Mouse (Mus musculus) limb, embryonic 15.5 days (tissue): ENCODE data around the gene AC124502.3. TPM values are rescaled to one million over a fixed set of nuclear protein-coding genes. Genes with fewer than 3 reads are reported as not detected.
"Not testable (repeated sequence)": the region's sequence is repeated elsewhere in the genome, so short reads cannot be mapped to it uniquely, and the experiment has no call there.

Experiments used
- ATAC-seq: fragments of 200-750 bp; cut with Nextera tagmentation; 2 replicates; pipeline ENCODE4 v1.8.0; 2017; ENCODE audit warnings: low read depth, moderate TSS enrichment; ENCODE audit not compliant: insufficient number of reproducible peaks, low FRiP score, low TSS enrichment
- H3K27ac ChIP-seq: fragments of 300-500 bp; sonication (generic); 2 replicates; pipeline ENCODE4 v1.5.1; 2015; ENCODE audit warnings: moderate library complexity, mild to moderate bottlenecking, inconsistent platforms
- H3K27me3 ChIP-seq: fragments of 300-500 bp; sonication (generic); 2 replicates; pipeline ENCODE4 v1.6.1; 2015; ENCODE audit warnings: inconsistent platforms
- H3K36me3 ChIP-seq: fragments of 300-500 bp; sonication (generic); 2 replicates; pipeline ENCODE4 v1.6.1; 2015; ENCODE audit warnings: inconsistent platforms
- H3K4me1 ChIP-seq: fragments of 300-500 bp; sonication (generic); 2 replicates; pipeline ENCODE4 v1.6.1; 2015; ENCODE audit warnings: inconsistent platforms
- H3K4me2 ChIP-seq: fragments of 300-500 bp; sonication (generic); 2 replicates; pipeline ENCODE4 v1.6.1; 2015; ENCODE audit warnings: mild to moderate bottlenecking, inconsistent platforms
- H3K4me3 ChIP-seq: fragments of 300-500 bp; sonication (generic); 2 replicates; pipeline ENCODE4 v1.5.1; 2015; ENCODE audit warnings: mild to moderate bottlenecking, inconsistent platforms
- H3K9ac ChIP-seq: fragments of 300-500 bp; sonication (generic); 2 replicates; pipeline ENCODE4 v1.6.1; 2015; ENCODE audit warnings: inconsistent platforms
- H3K9me3 ChIP-seq: fragments of 300-500 bp; sonication (generic); 2 replicates; pipeline ENCODE4 v1.6.1; 2016; ENCODE audit warnings: inconsistent platforms
- WGBS: fragments of 180-500 bp; shearing (Covaris S2); methylation state at CpG from one replicate; pipeline ENCODE4 v1.1.7; 2015; 5-methylcytosine and 5-hydroxymethylcytosine counted together
- polyA plus RNA-seq: library from polyadenylated mRNA; unstranded; fragments of >200 nt; fragmentation: Nextera tagmentation; extraction: Ambion mirVana; gene quantifications from 2 replicates; pipeline ENCODE4 v1.2.1, GENCODE M21; 2015

Gene AC124502.3
- polyA plus RNA-seq, 1 experiment from 2014 or later, result 2.5 TPM

DNA sequence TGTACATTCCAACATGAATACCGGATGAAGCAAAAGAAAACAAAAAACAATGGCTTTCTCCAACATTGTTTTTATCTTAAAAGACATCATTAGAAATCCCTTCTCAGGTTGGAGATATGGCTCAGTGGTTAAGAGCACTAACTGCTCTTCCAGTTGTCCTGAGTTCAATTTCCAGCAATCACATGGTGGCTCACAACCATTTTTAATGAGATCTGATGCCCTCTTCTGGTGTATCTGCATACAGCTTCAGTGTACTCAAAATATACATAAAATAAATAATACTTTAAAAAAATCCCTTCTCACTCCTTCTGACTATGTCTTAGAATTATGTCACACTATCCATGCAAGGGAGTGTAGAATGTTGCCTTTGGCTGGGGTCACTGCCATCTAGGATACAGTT lies 40.6 kb downstream of the AC124502.3 start:
- Histone ChIP-seq H3K36me3 (no peaks in the 10 kb centered on the region), H3K27ac (no peak overlapping the region), H3K9me3 (no peaks in the 10 kb centered on the region), H3K27me3 (peaks cover 46% of the 10 kb centered on the region), H3K4me2 (no peak overlapping the region), H3K4me1 (no peaks in the 10 kb centered on the region), H3K4me3 (no peak overlapping the region), H3K9ac (no peak overlapping the region)
- WGBS, result 97% methylated on average over 1 of the region's 1 CpGs
- no peak for ATAC-seq

DNA sequence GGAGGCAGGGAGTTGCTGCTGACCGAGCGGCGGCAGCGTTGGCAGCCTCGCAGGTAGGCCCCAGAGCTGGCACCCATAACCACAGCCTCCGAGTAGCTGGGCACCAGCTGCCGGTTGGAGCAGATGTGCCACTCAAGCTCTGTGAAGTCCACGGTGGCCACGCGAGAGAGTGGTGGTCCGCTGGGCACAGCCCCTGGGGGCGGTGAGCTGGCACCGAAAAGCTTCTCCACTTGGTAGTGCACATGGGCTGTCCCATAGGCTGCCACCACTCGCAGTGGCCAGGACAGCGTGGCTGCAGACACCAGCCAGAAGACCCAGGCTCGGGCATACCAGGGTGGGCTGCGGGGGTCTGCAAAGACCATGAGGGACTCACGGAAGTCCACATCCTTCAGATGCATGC lies 43.3 kb downstream of the AC124502.3 start:
- Histone ChIP-seq H3K9ac (no peak overlapping the region), H3K4me3 (no peak overlapping the region), H3K36me3 (no peaks in the 10 kb centered on the region), H3K4me1 (peaks cover 13% of the 10 kb centered on the region), H3K27ac (no peak overlapping the region), H3K27me3 (peaks cover 70% of the 10 kb centered on the region), H3K9me3 (no peaks in the 10 kb centered on the region), H3K4me2 (no peak overlapping the region)
- ATAC-seq, result no peak
- WGBS, result 58% methylated on average over 18 of the region's 18 CpGs

DNA sequence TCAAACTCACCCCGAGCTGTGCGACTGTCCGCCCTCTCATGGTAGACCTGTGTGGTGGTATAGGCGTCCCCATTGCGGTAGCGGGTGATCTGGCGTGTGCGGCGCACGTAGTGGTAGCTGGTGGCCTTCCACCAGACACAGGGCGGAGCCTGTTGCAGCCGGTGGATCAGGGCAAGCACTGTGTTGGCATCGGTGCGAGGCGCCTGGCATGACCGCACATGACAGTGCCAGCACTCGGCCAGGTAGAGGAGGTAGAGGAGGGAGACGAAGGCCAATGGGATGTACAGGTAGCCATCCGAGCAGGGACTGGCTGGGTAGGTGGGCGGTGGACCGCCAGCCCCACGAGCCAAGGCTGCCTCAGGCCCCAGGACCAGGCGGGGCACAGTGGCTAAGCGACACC lies 43.9 kb downstream of the AC124502.3 start:
- H3K4me1 ChIP-seq, result peaks cover 17% of the 10 kb centered on the region
- no peak overlapping the region for H3K4me3 ChIP-seq
- ATAC-seq, result no peak
- H3K4me2 ChIP-seq, result no peak overlapping the region
- H3K27me3 ChIP-seq, result peaks cover 70% of the 10 kb centered on the region
- H3K27ac ChIP-seq, result no peak overlapping the region
- H3K9ac ChIP-seq, result no peak overlapping the region
- WGBS, result 67% methylated on average over 24 of the region's 24 CpGs
- no peaks in the 10 kb centered on the region for H3K9me3 ChIP-seq
- H3K36me3 ChIP-seq, result no peaks in the 10 kb centered on the region

DNA sequence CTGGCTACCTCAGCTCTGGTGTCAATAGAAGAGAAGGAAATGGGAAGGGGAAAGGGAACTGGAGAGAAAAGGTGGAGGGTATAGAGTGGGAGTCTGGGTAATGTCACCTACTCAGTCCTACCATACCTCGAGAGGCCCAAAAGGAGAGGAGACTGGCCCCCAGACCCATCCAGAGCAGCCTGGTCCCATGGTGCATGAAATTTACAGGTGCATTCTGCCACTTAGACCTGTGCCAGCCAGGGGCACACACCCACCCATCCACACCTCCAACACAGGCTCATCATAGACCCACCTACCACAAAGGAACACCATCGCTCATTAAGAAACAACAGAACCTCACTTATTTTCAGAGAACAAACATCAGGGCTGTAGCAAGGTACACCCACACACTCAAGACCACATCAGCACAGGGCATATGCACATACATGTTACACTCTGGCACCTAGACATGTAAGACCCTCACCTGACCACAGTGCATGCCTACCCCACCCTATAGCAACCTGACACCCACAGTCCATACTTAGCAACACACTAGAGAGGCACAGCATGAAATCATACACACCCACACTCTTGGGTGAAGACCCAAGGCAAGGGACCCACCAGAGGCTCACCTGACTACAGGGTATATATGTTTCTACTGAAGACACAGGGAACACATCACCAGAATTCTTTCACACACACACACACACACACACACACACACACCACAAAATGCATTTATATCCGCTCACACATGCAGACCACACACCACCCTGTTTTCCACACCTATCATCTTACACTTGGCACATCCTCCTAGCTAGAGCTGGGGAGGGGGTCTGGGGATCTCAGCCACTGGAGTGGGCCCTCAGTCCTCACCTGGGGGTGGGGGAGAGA lies 45.5 kb downstream of the AC124502.3 start:
- no peak for ATAC-seq
- Histone ChIP-seq H3K4me1 (peaks cover 23% of the 10 kb centered on the region), H3K9me3 (no peaks in the 10 kb centered on the region), H3K36me3 (no peaks in the 10 kb centered on the region), H3K27ac (no peak overlapping the region), H3K4me3 (peak overlapping the region; percentile 45; the same call in 1 of the 2 replicates), H3K4me2 (0 out of 2 replicates have a peak overlapping the region, but pooled peaks have one; percentile 77), H3K9ac (no peak overlapping the region), H3K27me3 (peaks cover 70% of the 10 kb centered on the region)
- WGBS, result 59% methylated on average over 3 of the region's 3 CpGs

DNA sequence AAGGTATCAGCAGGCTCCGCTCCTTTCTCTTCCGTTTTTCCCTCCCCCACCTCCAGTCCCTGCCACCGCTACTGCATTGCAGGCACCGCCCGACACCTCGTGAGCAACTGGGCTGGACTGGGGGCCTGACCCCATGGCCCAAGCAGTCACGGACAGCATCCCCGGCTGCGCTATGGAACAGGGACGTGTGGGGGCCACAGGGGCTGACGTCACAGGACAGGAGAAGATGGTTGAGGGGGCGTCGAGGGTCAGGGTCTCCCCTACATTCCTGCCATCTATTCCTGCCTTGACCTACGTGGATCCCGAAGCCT lies 46.1 kb downstream of the AC124502.3 start:
- no peak for ATAC-seq
- Histone ChIP-seq H3K9ac (no peak overlapping the region), H3K27ac (no peak overlapping the region), H3K4me2 (peak overlapping the region; percentile 77), H3K4me3 (peak overlapping the region; percentile 45), H3K9me3 (no peaks in the 10 kb centered on the region), H3K27me3 (peaks cover 69% of the 10 kb centered on the region), H3K4me1 (peaks cover 29% of the 10 kb centered on the region), H3K36me3 (no peaks in the 10 kb centered on the region; the same call in 1 of the 2 replicates)
- 6% methylated on average over 15 of the region's 15 CpGs for WGBS

DNA sequence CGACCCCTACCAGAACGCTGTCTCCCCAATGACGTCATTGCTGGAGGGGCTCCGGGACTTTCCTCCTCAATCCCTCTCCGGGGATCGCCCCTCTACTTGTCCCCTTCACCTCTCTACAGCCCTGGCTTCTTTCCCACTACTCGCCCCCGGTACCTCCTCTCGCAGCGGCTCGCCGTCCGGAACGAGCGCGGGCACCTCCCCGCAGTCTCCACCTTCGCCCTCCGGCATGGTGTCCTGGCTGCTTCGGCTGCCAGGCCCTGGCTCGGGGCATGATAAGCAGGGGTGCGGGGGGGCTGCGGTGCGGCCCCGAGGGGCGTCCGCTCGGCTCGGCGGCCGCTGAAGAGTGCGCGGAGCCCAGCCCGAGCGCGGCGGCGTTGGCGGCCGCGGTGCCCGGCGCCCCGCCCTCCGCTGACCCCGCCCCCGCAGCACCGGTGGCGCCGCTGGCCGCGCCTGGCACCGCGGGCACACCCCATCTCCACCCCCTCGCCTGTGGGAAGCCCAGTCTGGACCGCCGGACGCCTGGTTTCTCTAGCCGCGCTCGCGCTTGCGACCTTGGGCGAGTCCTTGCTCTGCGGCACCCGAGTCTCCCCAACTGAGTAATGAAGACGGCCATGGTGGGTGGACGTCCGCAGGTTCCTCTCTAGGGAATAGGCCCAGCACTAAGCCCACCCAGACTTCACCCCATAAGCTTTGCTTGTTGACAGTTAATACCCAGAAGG lies 46.6 kb downstream of the AC124502.3 start, which contains the start of gene Tmem151a:
Gene Tmem151a, minus strand, starts transcription at position 387 of the 719 bp plus-strand sequence.
- peaks cover 29% of the 10 kb centered on the region for H3K4me1 ChIP-seq
- ATAC-seq, result no peak
- under 1% methylated on average over 64 of the region's 69 CpGs for WGBS
- no peak within 1 kb of the TSS for H3K27ac ChIP-seq
- H3K4me2 ChIP-seq, result peak within 1 kb of the TSS; percentile 77
- no peak within 1 kb of the TSS for H3K9ac ChIP-seq
- peaks cover 1% of the 10 kb centered on the region for H3K36me3 ChIP-seq
- H3K27me3 ChIP-seq, result peaks cover 63% of the 10 kb centered on the region
- no peaks in the 10 kb centered on the region for H3K9me3 ChIP-seq
- H3K4me3 ChIP-seq, result peak within 1 kb of the TSS; percentile 45

DNA sequence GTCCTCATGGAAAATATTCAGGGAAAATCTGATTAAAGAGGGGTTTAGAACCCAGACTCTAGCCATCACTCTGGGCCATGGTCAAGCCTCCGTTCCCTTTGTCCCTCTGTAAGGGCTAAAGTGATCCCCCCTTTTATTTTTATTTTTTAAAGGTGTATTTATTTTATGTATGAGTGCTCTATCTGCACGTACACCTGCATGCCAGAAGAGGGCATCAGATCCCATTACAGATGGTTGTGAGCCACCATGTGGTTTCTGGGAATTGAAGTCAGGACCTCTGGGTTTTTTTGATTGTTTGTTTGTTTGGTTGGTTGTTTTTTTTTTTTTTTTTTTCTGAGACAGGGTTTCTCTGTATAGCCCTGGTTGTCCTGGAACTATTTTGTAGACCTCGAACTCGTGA lies 47.8 kb downstream of the AC124502.3 start:
- H3K27me3 ChIP-seq, result peaks cover 51% of the 10 kb centered on the region
- H3K4me2 ChIP-seq, H3K27ac ChIP-seq, H3K9ac ChIP-seq, ATAC-seq, H3K9me3 ChIP-seq, H3K4me3 ChIP-seq: not testable (repeated sequence)
- peaks cover 29% of the 10 kb centered on the region for H3K4me1 ChIP-seq
- peaks cover 13% of the 10 kb centered on the region for H3K36me3 ChIP-seq
- WGBS, result 52% methylated on average over 4 of the region's 4 CpGs

DNA sequence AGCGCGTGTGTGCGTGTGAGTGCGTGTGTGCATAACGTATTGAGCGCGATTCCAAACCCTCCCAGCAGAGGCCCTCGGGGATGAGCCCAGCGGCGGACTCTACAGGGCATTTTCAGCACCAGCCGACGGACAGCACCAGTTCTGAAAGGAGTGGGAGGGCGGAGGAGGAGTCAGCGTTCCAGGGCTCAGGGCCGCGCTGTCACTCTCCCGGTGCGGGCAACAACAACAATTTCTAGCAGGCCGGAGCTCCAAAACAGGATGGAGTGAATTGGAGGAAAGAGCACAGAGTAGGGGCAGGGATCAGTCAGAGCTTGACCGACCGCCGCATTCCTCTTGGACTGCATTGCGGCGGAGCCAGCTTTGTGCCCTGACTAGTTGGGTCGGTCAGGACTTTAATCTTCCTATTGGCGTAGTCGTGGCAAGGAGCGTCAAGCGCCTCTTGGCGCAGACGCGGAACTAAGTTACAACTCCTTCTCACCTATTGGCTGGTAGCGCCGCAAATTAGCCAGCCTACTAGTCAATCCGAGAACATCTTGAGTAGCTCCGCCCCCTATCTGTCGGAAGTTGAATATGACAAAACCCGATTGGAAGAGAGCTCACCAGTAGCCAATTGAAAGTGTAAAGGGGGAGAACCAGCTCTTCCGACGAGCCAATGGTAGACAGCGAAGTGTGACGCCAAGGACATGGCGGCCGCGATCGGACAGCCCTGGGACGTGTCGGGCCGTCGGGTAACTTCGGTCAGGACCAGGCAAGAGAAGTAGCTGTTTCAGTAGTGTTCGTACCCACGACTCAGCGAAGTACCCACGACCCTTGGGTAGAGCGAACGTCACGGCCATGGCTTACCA lies 49.4 kb downstream of the AC124502.3 start, which contains the start of gene Yif1a:
Gene Yif1a, plus strand, starts transcription at position 655 of the 845 bp plus-strand sequence.
- Histone ChIP-seq H3K4me1 (peaks cover 29% of the 10 kb centered on the region), H3K9me3 (no peaks in the 10 kb centered on the region), H3K4me2 (peak within 1 kb of the TSS; percentile 80), H3K4me3 (peak within 1 kb of the TSS; percentile 84), H3K36me3 (peaks cover 29% of the 10 kb centered on the region), H3K27ac (peak within 1 kb of the TSS; percentile 91), H3K27me3 (peaks cover 35% of the 10 kb centered on the region), H3K9ac (peak within 1 kb of the TSS; percentile 68)
- WGBS, result under 1% methylated on average over 58 of the region's 58 CpGs
- ATAC-seq, result peak; percentile 92

DNA sequence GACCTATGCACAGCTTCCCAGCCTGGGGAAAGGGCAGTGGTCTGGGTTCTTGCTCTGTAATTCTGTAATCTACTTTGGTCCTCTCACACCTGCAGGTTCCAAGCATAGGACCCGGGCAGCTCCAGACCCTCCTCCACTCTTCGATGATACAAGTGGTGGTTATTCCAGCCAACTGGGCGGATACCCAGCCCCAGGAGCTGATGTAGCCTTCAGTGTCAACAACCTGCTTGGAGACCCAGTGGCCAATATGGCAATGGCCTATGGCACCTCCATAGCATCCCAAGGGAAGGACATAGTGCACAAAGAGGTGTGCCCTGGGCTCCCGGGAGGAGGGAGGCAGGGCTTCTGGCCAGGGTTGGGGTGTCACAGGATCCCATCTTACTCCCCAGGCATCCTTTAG lies 50.6 kb downstream of the AC124502.3 start:
- peak overlapping the region; percentile 84 for H3K4me3 ChIP-seq
- peaks cover 36% of the 10 kb centered on the region for H3K4me1 ChIP-seq
- H3K27ac ChIP-seq, result no peak overlapping the region
- H3K36me3 ChIP-seq, result peaks cover 36% of the 10 kb centered on the region
- 0 out of 2 replicates have a peak overlapping the region, but pooled peaks have one; percentile 68 for H3K9ac ChIP-seq
- H3K9me3 ChIP-seq, result no peaks in the 10 kb centered on the region
- peaks cover 23% of the 10 kb centered on the region for H3K27me3 ChIP-seq
- no peak for ATAC-seq
- peak overlapping the region; percentile 80 for H3K4me2 ChIP-seq
- WGBS, result 88% methylated on average over 4 of the region's 4 CpGs

DNA sequence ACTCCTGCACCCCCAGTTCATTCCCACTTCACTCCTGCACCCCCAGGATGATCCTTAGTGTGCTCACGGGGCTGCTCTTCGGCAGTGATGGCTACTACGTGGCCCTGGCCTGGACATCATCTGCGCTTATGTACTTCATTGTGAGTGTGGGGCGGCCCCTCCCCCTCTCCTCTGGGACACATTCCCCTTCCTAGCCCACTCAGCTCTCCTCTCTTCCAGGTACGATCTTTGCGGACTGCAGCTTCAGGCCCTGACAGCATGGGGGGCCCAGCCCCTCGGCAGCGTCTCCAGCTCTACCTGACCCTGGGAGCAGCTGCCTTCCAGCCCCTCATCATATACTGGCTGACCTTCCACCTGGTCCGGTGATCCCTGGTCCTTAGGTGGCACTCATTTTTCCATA lies 53.4 kb downstream of the AC124502.3 start:
- Histone ChIP-seq H3K27me3 (no peaks in the 10 kb centered on the region), H3K4me2 (no peak overlapping the region), H3K4me1 (peaks cover 51% of the 10 kb centered on the region), H3K27ac (no peak overlapping the region), H3K4me3 (no peak overlapping the region), H3K36me3 (peaks cover 36% of the 10 kb centered on the region), H3K9ac (no peak overlapping the region), H3K9me3 (no peaks in the 10 kb centered on the region)
- 82% methylated on average over 10 of the region's 10 CpGs for WGBS
- ATAC-seq, result no peak

DNA sequence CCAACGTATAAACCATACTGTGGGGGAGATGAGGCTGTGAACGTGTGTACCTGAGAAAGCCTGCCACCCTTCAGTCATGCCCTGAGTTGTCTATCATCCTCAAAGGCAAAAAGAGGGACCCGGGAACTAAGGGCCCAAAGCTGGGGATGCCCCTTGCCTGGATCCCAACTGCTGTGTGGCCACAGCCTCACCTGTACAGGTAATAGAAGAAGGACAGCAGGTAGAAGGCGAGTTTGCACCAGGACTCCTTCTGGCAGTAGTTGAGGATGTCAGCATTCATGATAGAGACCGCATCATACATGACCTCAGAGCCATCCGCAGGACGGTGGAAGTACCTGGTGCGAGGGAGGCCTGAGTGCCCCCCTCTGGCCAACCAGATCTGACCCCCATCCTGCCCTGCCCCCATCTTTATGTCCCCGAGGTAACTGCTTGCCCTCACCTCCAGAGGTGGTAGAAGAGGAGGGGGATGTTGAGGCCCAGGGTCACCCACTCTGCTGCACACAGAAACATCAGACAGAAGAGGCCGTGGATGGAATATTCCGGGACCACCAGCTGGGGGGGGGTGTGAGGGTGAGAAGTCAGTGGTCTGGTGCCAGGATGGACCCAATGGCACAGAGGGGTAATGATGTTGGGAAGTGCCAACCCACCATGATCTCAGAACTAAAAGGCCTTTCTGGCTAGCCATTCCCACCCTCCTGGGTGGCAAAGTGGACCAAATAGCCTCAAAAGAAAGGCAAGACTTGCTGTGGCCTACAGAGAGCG lies 55.0 kb downstream of the AC124502.3 start:
- Histone ChIP-seq H3K36me3 (peaks cover 36% of the 10 kb centered on the region), H3K4me3 (no peak overlapping the region), H3K27me3 (no peaks in the 10 kb centered on the region), H3K9me3 (no peaks in the 10 kb centered on the region), H3K27ac (no peak overlapping the region), H3K4me1 (peaks cover 59% of the 10 kb centered on the region), H3K4me2 (no peak overlapping the region), H3K9ac (no peak overlapping the region)
- no peak for ATAC-seq
- WGBS, result 63% methylated on average over 12 of the region's 12 CpGs
